In the genomic region with DNA sequence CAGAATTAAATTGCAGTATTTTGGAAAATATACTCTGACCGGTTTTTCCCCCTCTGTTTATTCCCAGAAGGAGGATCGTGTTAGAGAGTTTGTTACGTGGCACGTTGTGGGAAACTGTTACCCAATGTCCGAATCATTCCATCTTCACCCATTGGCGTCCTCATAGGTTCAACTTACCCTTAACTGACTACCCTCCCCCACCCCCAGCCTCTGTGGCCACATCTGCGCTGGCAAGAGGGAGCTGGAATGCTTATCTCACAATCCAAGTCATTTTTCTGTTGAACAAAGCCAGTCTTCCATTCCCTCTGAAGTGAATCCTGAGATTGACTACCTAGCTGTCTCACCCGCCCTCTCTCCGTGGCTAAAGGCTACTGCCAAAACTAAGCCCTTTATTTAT, we compare ENCODE assay signal across 9 mouse cellular contexts. TPM values are rescaled to one million over a fixed set of nuclear protein-coding genes. Genes with fewer than 3 reads are reported as not detected.
A peak's percentile ranks its signal among the peaks of the same experiment; 100 is the strongest.
DNase-seq lines count a peak whose midpoint lies in the region; ATAC-seq and TF ChIP-seq lines count a peak whose summit lies in the region.
"Had no signal": no experiment of that assay in that cellular context is flagged by ENCODE, and none has a peak within 500 bp of the region (broad histone marks: within the 10 kb centered on the region; RNA-seq: fewer than 3 reads in every experiment).

No protein-coding gene starts in this region.

- no peak for ATAC-seq in CD4-positive, CD25-positive, alpha-beta regulatory T cell, adult 4 months
- ATAC-seq in neural tube, embryonic 11.5 days (ENCODE audit: insufficient read depth, low FRiP score, low TSS enrichment) = no peak
- ATAC-seq in limb, embryonic 14.5 days (ENCODE audit: low FRiP score, low read depth) = no peak
- no peak for ATAC-seq in stomach, postnatal 0 days (ENCODE audit: low FRiP score, low TSS enrichment)
- no peak for ATAC-seq in megakaryocyte progenitor cell, adult 5-6 weeks (replicated peaks; ENCODE audit: poor library complexity)

- peak overlapping the region; percentile 19; the same call in 1 of the 2 replicates for H3K4me2 ChIP-seq in neural tube, embryonic 11.5 days (ENCODE audit: low read depth)
- H3K4me2 ChIP-seq in limb, embryonic 14.5 days (replicated peaks; ENCODE audit: low read depth, low read length, severe bottlenecking) = peak overlapping the region; percentile 66
- H3K4me2 ChIP-seq in stomach, postnatal 0 days (replicated peaks; ENCODE audit: low read depth) = peak overlapping the region; percentile 90

- H3K4me1 ChIP-seq in neural tube, embryonic 11.5 days (ENCODE audit: control insufficient read depth, insufficient read depth, low read length) = peaks cover 23% of the 10 kb centered on the region
- H3K4me1 ChIP-seq in limb, embryonic 14.5 days (ENCODE audit: control insufficient read depth, insufficient read depth, low read length) = peaks cover 28% of the 10 kb centered on the region
- H3K4me1 ChIP-seq in stomach, postnatal 0 days (replicated peaks; ENCODE audit: control insufficient read depth, insufficient read depth) = no peaks in the 10 kb centered on the region

- peak; percentile 21 for DNase-seq in CD4-positive, CD25-positive, alpha-beta regulatory T cell, adult 2 months (ENCODE audit: low read depth, low spot score)
- DNase-seq in neural tube, embryonic 11.5 days (ENCODE audit: low spot score) = no peak
- DNase-seq in neural tube, embryonic 10.5 days (ENCODE audit: extremely low spot score, low spot score) = no peak
- no peak for DNase-seq in limb, embryonic 14.5 days (ENCODE audit: low spot score)
- DNase-seq in stomach, postnatal 0 days (ENCODE audit: low spot score) = no peak
- no peak for DNase-seq in embryo, embryonic 10 days (ENCODE audit: low spot score)

- H3K4me3 ChIP-seq in neural tube, embryonic 11.5 days (ENCODE audit: low read depth, low read length) = no peak overlapping the region
- H3K4me3 ChIP-seq in limb, embryonic 14.5 days (replicated peaks; ENCODE audit: low read length) = no peak overlapping the region
- H3K4me3 ChIP-seq in stomach, postnatal 0 days (ENCODE audit: low read depth, low read length) = peak overlapping the region; percentile 74

- TF ChIP-seq POLR2A in limb, embryonic 14.5 days (IDR thresholded peaks at IDR 0.05; ENCODE audit: borderline replicate concordance, extremely low read depth, insufficient read depth, insufficient read length) = no peak

- no peak for TF ChIP-seq CTCF in stomach, postnatal 0 days (IDR thresholded peaks at IDR 0.05; ENCODE audit: low read depth)

- 30% methylated on average over 9 of the region's 9 CpGs for whole genome bisulfite sequencing in neural tube, embryonic 11.5 days
- 22% methylated on average over 9 of the region's 9 CpGs for WGBS in limb, embryonic 14.5 days
- WGBS in stomach, postnatal 0 days = 22% methylated on average over 9 of the region's 9 CpGs

- no peaks in the 10 kb centered on the region for H3K36me3 ChIP-seq in neural tube, embryonic 11.5 days (ENCODE audit: control insufficient read depth, insufficient read depth, low read length)
- H3K36me3 ChIP-seq in limb, embryonic 14.5 days (ENCODE audit: control insufficient read depth, insufficient read depth, low read length) = no peaks in the 10 kb centered on the region
- H3K36me3 ChIP-seq in stomach, postnatal 0 days (ENCODE audit: control insufficient read depth, insufficient read depth, low read length) = no peaks in the 10 kb centered on the region

- peaks cover 9% of the 10 kb centered on the region for H3K27me3 ChIP-seq in neural tube, embryonic 11.5 days (ENCODE audit: control insufficient read depth, insufficient read depth, low read length)
- peaks cover 34% of the 10 kb centered on the region for H3K27me3 ChIP-seq in limb, embryonic 14.5 days (ENCODE audit: control insufficient read depth, insufficient read depth, low read length)
- no peaks in the 10 kb centered on the region for H3K27me3 ChIP-seq in stomach, postnatal 0 days (ENCODE audit: control insufficient read depth, insufficient read depth, low read length)

- no peaks in the 10 kb centered on the region for H3K9me3 ChIP-seq in neural tube, embryonic 11.5 days (ENCODE audit: control insufficient read depth, low read length)
- H3K9me3 ChIP-seq in limb, embryonic 14.5 days (ENCODE audit: control insufficient read depth, low read length) = no peaks in the 10 kb centered on the region
- no peaks in the 10 kb centered on the region for H3K9me3 ChIP-seq in stomach, postnatal 0 days (ENCODE audit: control insufficient read depth, low read length)

- no peak for TF ChIP-seq EP300 in stomach, postnatal 0 days (optimal IDR thresholded peaks at IDR 0.05)

- H3K27ac ChIP-seq in neural tube, embryonic 11.5 days (ENCODE audit: low read depth, low read length) = no peak overlapping the region
- no peak overlapping the region for H3K27ac ChIP-seq in limb, embryonic 14.5 days (replicated peaks; ENCODE audit: low read depth, low read length)
- peak overlapping the region; percentile 87 for H3K27ac ChIP-seq in stomach, postnatal 0 days (replicated peaks)

- H3K9ac ChIP-seq in neural tube, embryonic 11.5 days (ENCODE audit: low read length) = no peak overlapping the region
- no peak overlapping the region for H3K9ac ChIP-seq in limb, embryonic 14.5 days (ENCODE audit: low read depth, low read length, severe bottlenecking)
- 0 out of 2 replicates have a peak overlapping the region, but pooled peaks have one; percentile 23 for H3K9ac ChIP-seq in stomach, postnatal 0 days (ENCODE audit: low read length)

RNA-seq across cellular contexts. Expression of a gene that starts 0.9 kb away (rescaled TPM):
- 100 to 1,000 TPM; 162 to 222 TPM for polyA plus RNA-seq in CD4-positive, CD25-positive, alpha-beta regulatory T cell, adult 4 months (2017; shearing (Covaris generic))
- 43.4 and 44.1 TPM in 2 replicates for polyA plus RNA-seq in neural tube, embryonic 11.5 days (2014; fragmentation: Nextera tagmentation; extraction: Ambion mirVana)
- 19.1 and 22.0 TPM in 2 replicates for polyA plus RNA-seq in limb, embryonic 14.5 days (2012; rRNA removed)
- 29.9 and 33.7 TPM in 2 replicates for polyA plus RNA-seq in limb, embryonic 14.5 days (2014; fragmentation: Nextera tagmentation; extraction: Ambion mirVana)
- polyA plus RNA-seq in stomach, postnatal 0 days (2015; fragmentation: Nextera tagmentation; extraction: Ambion mirVana) = 104 and 109 TPM in 2 replicates
- 51.4 TPM in 2 replicates for total RNA-seq in megakaryocyte progenitor cell, adult 5-6 weeks (2015)
- total RNA-seq in megakaryocyte progenitor cell, adult 5-6 weeks (2017) = 44.7 and 49.4 TPM in 2 replicates

RNA-seq across cellular contexts. Expression of a gene that starts 25.1 kb away (rescaled TPM):
- 10 to 100 TPM in 1 of 2 experiments, 1 to 10 TPM in 1; 8.1 to 14.2 TPM for polyA plus RNA-seq in CD4-positive, CD25-positive, alpha-beta regulatory T cell, adult 4 months (2017; shearing (Covaris generic))
- 8.8 and 11.0 TPM in 2 replicates for polyA plus RNA-seq in neural tube, embryonic 11.5 days (2014; fragmentation: Nextera tagmentation; extraction: Ambion mirVana)
- polyA plus RNA-seq in limb, embryonic 14.5 days (2012; rRNA removed) = 9.2 and 16.9 TPM in 2 replicates
- polyA plus RNA-seq in limb, embryonic 14.5 days (2014; fragmentation: Nextera tagmentation; extraction: Ambion mirVana) = 11.4 and 12.4 TPM in 2 replicates
- 6.3 and 8.2 TPM in 2 replicates for polyA plus RNA-seq in stomach, postnatal 0 days (2015; fragmentation: Nextera tagmentation; extraction: Ambion mirVana)
- total RNA-seq in megakaryocyte progenitor cell, adult 5-6 weeks (2015) = 7.8 and 8.3 TPM in 2 replicates
- 2.4 and 8.2 TPM in 2 replicates for total RNA-seq in megakaryocyte progenitor cell, adult 5-6 weeks (2017)

RNA-seq across cellular contexts. Expression of a gene that starts 25.5 kb away (rescaled TPM):
- 10 to 100 TPM; 12.1 to 18.1 TPM for polyA plus RNA-seq in CD4-positive, CD25-positive, alpha-beta regulatory T cell, adult 4 months (2017; shearing (Covaris generic))
- 20.3 and 20.8 TPM in 2 replicates for polyA plus RNA-seq in neural tube, embryonic 11.5 days (2014; fragmentation: Nextera tagmentation; extraction: Ambion mirVana)
- 25.6 and 32.1 TPM in 2 replicates for polyA plus RNA-seq in limb, embryonic 14.5 days (2012; rRNA removed)
- 20.0 and 24.3 TPM in 2 replicates for polyA plus RNA-seq in limb, embryonic 14.5 days (2014; fragmentation: Nextera tagmentation; extraction: Ambion mirVana)
- 17.7 and 18.1 TPM in 2 replicates for polyA plus RNA-seq in stomach, postnatal 0 days (2015; fragmentation: Nextera tagmentation; extraction: Ambion mirVana)
- total RNA-seq in megakaryocyte progenitor cell, adult 5-6 weeks (2015) = 17.4 and 17.8 TPM in 2 replicates
- 20.2 and 25.5 TPM in 2 replicates for total RNA-seq in megakaryocyte progenitor cell, adult 5-6 weeks (2017)

RNA-seq across cellular contexts. Expression of a gene that starts 28.4 kb away (rescaled TPM):
- 1 to 10 TPM in 1 of 2 experiments, under 1 TPM in 1; 0.51 to 1.0 TPM for polyA plus RNA-seq in CD4-positive, CD25-positive, alpha-beta regulatory T cell, adult 4 months (2017; shearing (Covaris generic))
- not detected in 2 replicates for polyA plus RNA-seq in neural tube, embryonic 11.5 days (2014; fragmentation: Nextera tagmentation; extraction: Ambion mirVana)
- polyA plus RNA-seq in limb, embryonic 14.5 days (2012; rRNA removed) = 0.35 and 0.65 TPM in 2 replicates
- 0.14 and 0.29 TPM in 2 replicates for polyA plus RNA-seq in limb, embryonic 14.5 days (2014; fragmentation: Nextera tagmentation; extraction: Ambion mirVana)
- 0.36 and 0.47 TPM in 2 replicates for polyA plus RNA-seq in stomach, postnatal 0 days (2015; fragmentation: Nextera tagmentation; extraction: Ambion mirVana)
- 2.1 and 2.3 TPM in 2 replicates for total RNA-seq in megakaryocyte progenitor cell, adult 5-6 weeks (2015)
- total RNA-seq in megakaryocyte progenitor cell, adult 5-6 weeks (2017) = 1.6 and 1.8 TPM in 2 replicates
- total RNA-seq: common myeloid progenitor, adult 5-6 weeks had no signal

Comparison
In these comparisons a context has a peak if more than half of its experiments do, and no peak if none do; other contexts are left out.
1. H3K4me2 ChIP-seq: peak in every context shown above with its lines; median percentile 90 in stomach, postnatal 0 days; 66 in limb, embryonic 14.5 days; 19 in neural tube, embryonic 11.5 days.